ENCODE assay signal across 23 mouse cellular contexts in genomic region chr1:131879816-131880215, GRCm38 (mm10). TPM values are rescaled to one million over a fixed set of nuclear protein-coding genes. Genes with fewer than 3 reads are reported as not detected.
DNase-seq lines count a peak whose midpoint lies in the region; ATAC-seq lines count a peak whose summit lies in the region.
"Had no signal": no experiment of that assay in that cellular context is flagged by ENCODE, and none has a peak within 500 bp of the region (broad histone marks: within the 10 kb centered on the region; RNA-seq: fewer than 3 reads in every experiment).

No protein-coding gene starts in this region.

- H3K4me2 ChIP-seq in midbrain, embryonic 13.5 days (replicated peaks): no peak overlapping the region
- H3K4me2 ChIP-seq: embryonic facial prominence, embryonic 13.5 days; embryonic facial prominence, embryonic 15.5 days; forebrain, embryonic 12.5 days had no signal

- no peaks in the 10 kb centered on the region for H3K36me3 ChIP-seq in midbrain, embryonic 13.5 days
- H3K36me3 ChIP-seq: embryonic facial prominence, embryonic 13.5 days; embryonic facial prominence, embryonic 15.5 days; forebrain, embryonic 10.5 days; forebrain, embryonic 12.5 days had no signal

- no peak overlapping the region for H3K27ac ChIP-seq in midbrain, embryonic 13.5 days
- H3K27ac ChIP-seq: embryonic facial prominence, embryonic 13.5 days; embryonic facial prominence, embryonic 15.5 days; forebrain, embryonic 10.5 days; forebrain, embryonic 12.5 days had no signal

- H3K9ac ChIP-seq in midbrain, embryonic 13.5 days (replicated peaks): no peak overlapping the region
- H3K9ac ChIP-seq: embryonic facial prominence, embryonic 13.5 days; embryonic facial prominence, embryonic 15.5 days; forebrain, embryonic 12.5 days had no signal

- DNase-seq in 3134 (ENCODE audit: extremely low read depth, insufficient read length, low spot score): peak; percentile 16
- DNase-seq in 416B (ENCODE audit: low read depth): peak; percentile 31
- DNase-seq in ES-CJ7 (ENCODE audit: low read depth, low spot score): peak; percentile 70
- DNase-seq in ZHBTc4 (ENCODE audit: low read depth, low spot score): peak; percentile 67
- no peak for DNase-seq in spleen, postnatal 4 days (ENCODE audit: low spot score in 2 of 2)
- no peak for DNase-seq in right cerebral cortex, adult 18-20 months
- DNase-seq: adrenal gland, adult 2 months; adrenal gland, postnatal 10 days; adrenal gland, postnatal 25 days; cerebellum, adult 11-12 months; cerebellum, adult 8-10 months; cerebellum, adult 9-11 months; cerebellum, postnatal 14 days; cerebellum, postnatal 36 days; embryo, embryonic 11 days had no signal

- H3K9me3 ChIP-seq in midbrain, embryonic 13.5 days: no peaks in the 10 kb centered on the region
- H3K9me3 ChIP-seq: embryonic facial prominence, embryonic 13.5 days; embryonic facial prominence, embryonic 15.5 days; forebrain, embryonic 10.5 days; forebrain, embryonic 12.5 days had no signal

- no peak overlapping the region for H3K4me3 ChIP-seq in midbrain, embryonic 13.5 days (replicated peaks)
- H3K4me3 ChIP-seq: embryonic facial prominence, embryonic 13.5 days; embryonic facial prominence, embryonic 15.5 days; erythroblast, embryonic 14.5 days; forebrain, embryonic 10.5 days; forebrain, embryonic 12.5 days had no signal

- no peak for ATAC-seq in midbrain, embryonic 13.5 days
- ATAC-seq: forebrain, embryonic 14.5 days; forebrain, embryonic 16.5 days had no signal

- peaks cover 8% of the 10 kb centered on the region; the same call in 1 of the 2 replicates for H3K4me1 ChIP-seq in midbrain, embryonic 13.5 days (replicated peaks)
- H3K4me1 ChIP-seq: embryonic facial prominence, embryonic 13.5 days; embryonic facial prominence, embryonic 15.5 days had no signal

- 71% methylated on average over 2 of the region's 2 CpGs for WGBS in midbrain, embryonic 13.5 days

- no peaks in the 10 kb centered on the region for H3K27me3 ChIP-seq in midbrain, embryonic 13.5 days
- H3K27me3 ChIP-seq: embryonic facial prominence, embryonic 13.5 days; embryonic facial prominence, embryonic 15.5 days; forebrain, embryonic 12.5 days had no signal

RNA-seq across cellular contexts. Expression of gene Rab29, which starts 12.8 kb away (rescaled TPM):
- 7.7 and 7.8 TPM in 2 replicates for polyA plus RNA-seq in midbrain, embryonic 13.5 days (2015; fragmentation: Nextera tagmentation; extraction: Ambion mirVana)

RNA-seq across cellular contexts. Expression of gene Nucks1, which starts 30.5 kb away (rescaled TPM):
- polyA plus RNA-seq in midbrain, embryonic 13.5 days (2015; fragmentation: Nextera tagmentation; extraction: Ambion mirVana): 60.4 and 69.2 TPM in 2 replicates

RNA-seq across cellular contexts. Expression of gene Slc41a1, which starts 52.5 kb away (rescaled TPM):
- 14.1 and 14.4 TPM in 2 replicates for polyA plus RNA-seq in midbrain, embryonic 13.5 days (2015; fragmentation: Nextera tagmentation; extraction: Ambion mirVana)

Comparison
In these comparisons a context has a peak if more than half of its experiments do, and no peak if none do; other contexts are left out.
1. DNase-seq: peak in 3134 (single experiment), 416B (single experiment), ES-CJ7 (single experiment) and ZHBTc4 (single experiment); none in spleen, postnatal 4 days (0 of 2) and right cerebral cortex, adult 18-20 months (single experiment).